8 mouse cellular contexts compared by ENCODE assay signal in genomic region chr8:117258576-117259040, GRCm38 (mm10). TPM values are rescaled to one million over a fixed set of nuclear protein-coding genes. Genes with fewer than 3 reads are reported as not detected.
DNase-seq lines count a peak whose midpoint lies in the region; ATAC-seq and TF ChIP-seq lines count a peak whose summit lies in the region.

No protein-coding gene starts in this region.

- DNase-seq in heart, adult 8-10 months (ENCODE audit: low spot score), result no peak
- DNase-seq in intestine, embryonic 14.5 days (ENCODE audit: low spot score), result no peak
- no peak for DNase-seq in frontal cortex, postnatal 36 days (ENCODE audit: low spot score in 2 of 2)
- no peak for DNase-seq in spleen, adult 12 weeks (ENCODE audit: low spot score)

- no peak for TF ChIP-seq CTCF in bone marrow, adult 2 months (IDR thresholded peaks at IDR 0.05; ENCODE audit: control insufficient read depth, insufficient read depth, low read length)

- H3K4me2 ChIP-seq in heart, embryonic 16.5 days (ENCODE audit: low read depth, low read length), result peak overlapping the region; percentile 84
- peak overlapping the region; percentile 89 for H3K4me2 ChIP-seq in intestine, embryonic 14.5 days (ENCODE audit: low read length)
- H3K4me2 ChIP-seq in midbrain, embryonic 12.5 days (replicated peaks), result peak overlapping the region; percentile 77

- no peaks in the 10 kb centered on the region for H3K36me3 ChIP-seq in heart, embryonic 16.5 days (ENCODE audit: control insufficient read depth, insufficient read depth)
- H3K36me3 ChIP-seq in intestine, embryonic 14.5 days (ENCODE audit: control insufficient read depth, insufficient read depth, low read length), result no peaks in the 10 kb centered on the region
- H3K36me3 ChIP-seq in midbrain, embryonic 12.5 days, result no peaks in the 10 kb centered on the region

- no peaks in the 10 kb centered on the region for H3K9me3 ChIP-seq in heart, embryonic 16.5 days (replicated peaks; ENCODE audit: control insufficient read depth, low read length)
- no peaks in the 10 kb centered on the region for H3K9me3 ChIP-seq in intestine, embryonic 14.5 days (ENCODE audit: control insufficient read depth, low read length)
- H3K9me3 ChIP-seq in midbrain, embryonic 12.5 days, result no peaks in the 10 kb centered on the region

- H3K9ac ChIP-seq in heart, embryonic 16.5 days (ENCODE audit: low read length), result peak overlapping the region; percentile 92
- peak overlapping the region; percentile 93 for H3K9ac ChIP-seq in intestine, embryonic 14.5 days (ENCODE audit: low read length)
- H3K9ac ChIP-seq in midbrain, embryonic 12.5 days (replicated peaks), result peak overlapping the region; percentile 84

- no peaks in the 10 kb centered on the region for H3K27me3 ChIP-seq in heart, embryonic 16.5 days (ENCODE audit: control insufficient read depth, insufficient read depth, low read length)
- H3K27me3 ChIP-seq in intestine, embryonic 14.5 days (replicated peaks; ENCODE audit: control insufficient read depth, insufficient read depth, low read length), result no peaks in the 10 kb centered on the region
- no peaks in the 10 kb centered on the region for H3K27me3 ChIP-seq in midbrain, embryonic 12.5 days

- WGBS in heart, embryonic 16.5 days, result 46% methylated on average over 6 of the region's 6 CpGs
- WGBS in bone marrow, adult 2 months, result 3% methylated on average over 6 of the region's 6 CpGs
- 49% methylated on average over 6 of the region's 6 CpGs for WGBS in intestine, embryonic 14.5 days
- WGBS in midbrain, embryonic 12.5 days, result 49% methylated on average over 6 of the region's 6 CpGs

- H3K4me1 ChIP-seq in heart, embryonic 16.5 days (ENCODE audit: control insufficient read depth, insufficient read depth, low read length), result peaks cover 46% of the 10 kb centered on the region
- peaks cover 4% of the 10 kb centered on the region for H3K4me1 ChIP-seq in bone marrow, adult 2 months (ENCODE audit: control insufficient read depth, insufficient read depth, low read length)
- H3K4me1 ChIP-seq in intestine, embryonic 14.5 days (replicated peaks; ENCODE audit: control insufficient read depth, insufficient read depth, low read length), result peaks cover 44% of the 10 kb centered on the region
- peaks cover 50% of the 10 kb centered on the region for H3K4me1 ChIP-seq in midbrain, embryonic 12.5 days

- no peak for ATAC-seq in heart, embryonic 16.5 days (replicated peaks; ENCODE audit: extremely low read depth, insufficient read depth, low FRiP score)
- no peak for ATAC-seq in intestine, embryonic 14.5 days (replicated peaks; ENCODE audit: low FRiP score, low TSS enrichment, low read depth)
- no peak for ATAC-seq in midbrain, embryonic 12.5 days (ENCODE audit: low FRiP score, low read depth)
- no peak for ATAC-seq in erythroid progenitor cell, adult 5-6 weeks (replicated peaks; ENCODE audit: low FRiP score, poor library complexity, severe bottlenecking)

- H3K4me3 ChIP-seq in heart, embryonic 16.5 days (ENCODE audit: low read length), result peak overlapping the region; percentile 91
- peak overlapping the region; percentile 94 for H3K4me3 ChIP-seq in bone marrow, adult 2 months (replicated peaks; ENCODE audit: control insufficient read depth, low read depth, low read length)
- H3K4me3 ChIP-seq in intestine, embryonic 14.5 days (ENCODE audit: low read depth, low read length), result peak overlapping the region; percentile 100
- peak overlapping the region; percentile 75 for H3K4me3 ChIP-seq in midbrain, embryonic 12.5 days

- H3K27ac ChIP-seq in heart, embryonic 16.5 days (ENCODE audit: low read length), result 0 out of 2 replicates have a peak overlapping the region, but pooled peaks have one; percentile 33
- H3K27ac ChIP-seq in bone marrow, adult 2 months (ENCODE audit: control insufficient read depth, insufficient read depth, low read depth, low read length, poor library complexity), result peak overlapping the region; percentile 43
- H3K27ac ChIP-seq in intestine, embryonic 14.5 days (ENCODE audit: low read depth), result peak overlapping the region; percentile 77
- peak overlapping the region; percentile 88 for H3K27ac ChIP-seq in midbrain, embryonic 12.5 days (replicated peaks)

- TF ChIP-seq POLR2A in bone marrow, adult 2 months (IDR thresholded peaks at IDR 0.05; ENCODE audit: borderline replicate concordance, control insufficient read depth, low read depth, low read length), result no peak

RNA-seq across cellular contexts. Expression of gene Cmip, which starts 1.7 kb away (rescaled TPM):
- 6.8 and 7.0 TPM in 2 replicates for polyA plus RNA-seq in heart, embryonic 16.5 days (2015; fragmentation: Nextera tagmentation; extraction: Ambion mirVana)
- total RNA-seq in heart, adult 8-10 months (2022), result 10 to 100 TPM; 14.4 to 20.4 (median 16.3) TPM
- 11.5 and 16.2 TPM in 2 replicates for polyA plus RNA-seq in bone marrow, adult 2 months (2011; ENCODE audit: insufficient read depth, insufficient read length, low replicate concordance, missing spikeins)
- polyA plus RNA-seq in intestine, embryonic 14.5 days (2014; fragmentation: Nextera tagmentation; extraction: Ambion mirVana), result 22.2 and 22.4 TPM in 2 replicates
- 30.0 and 33.0 TPM in 2 replicates for polyA plus RNA-seq in midbrain, embryonic 12.5 days (2016; fragmentation: Nextera tagmentation; extraction: Ambion mirVana)
- 50.3 and 64.2 TPM in 2 replicates for total RNA-seq in erythroid progenitor cell, adult 5-6 weeks (2015; ENCODE audit: low replicate concordance)
- total RNA-seq in erythroid progenitor cell, adult 5-6 weeks (2017; ENCODE audit: low replicate concordance), result 42.0 and 49.3 TPM in 2 replicates

Comparison
In these comparisons a context has a peak if more than half of its experiments do, and no peak if none do; other contexts are left out.
1. H3K27ac ChIP-seq: peak in every context shown above with its lines; median percentile 88 in midbrain, embryonic 12.5 days; 77 in intestine, embryonic 14.5 days; 43 in bone marrow, adult 2 months; 33 in heart, embryonic 16.5 days.